Mouse (Mus musculus) C2C12 (cell line): ENCODE measurements around the gene Bcl11b.

ENCODE experiments used
- CTCF ChIP-seq: IDR thresholded peaks from one replicate; pipeline ENCODE4 v1.5.1; 2011; ENCODE audit not compliant: control insufficient read depth, insufficient read depth, insufficient read length
- MYOG ChIP-seq: IDR thresholded peaks from one replicate; pipeline ENCODE4 v1.6.1; 2011; ENCODE audit not compliant: control insufficient read depth, insufficient read length; ENCODE audit errors: extremely low read depth

- TF ChIP-seq CTCF (no peak), MYOG (no peak)
Observed at GRCm38 (mm10) chr12:108004701-108005487, 1.5 kb upstream of the Bcl11b start.
